Mouse (Mus musculus) hindbrain, postnatal 0 days (tissue): ENCODE measurements around the gene Pgm5. TPM values are rescaled to one million over a fixed set of nuclear protein-coding genes. Genes with fewer than 3 reads are reported as not detected.

Experiments used
- ATAC-seq: fragments of 200-750 bp; cut with Nextera tagmentation; 2 replicates; pipeline ENCODE4 v1.8.0; 2017; ENCODE audit warnings: mild to moderate bottlenecking, moderate TSS enrichment, moderate library complexity
- DNase-seq: peaks from one replicate; pipeline ENCODE4 v3.0.0-alpha.2; 2015; ENCODE audit warnings: low spot score
- H3K27ac ChIP-seq: fragments of 300-500 bp; sonication (generic); 2 replicates; pipeline ENCODE4 v1.5.1; 2014; ENCODE audit warnings: mild to moderate bottlenecking
- H3K27me3 ChIP-seq: fragments of 300-500 bp; sonication (generic); 2 replicates; pipeline ENCODE4 v1.6.1; 2014; ENCODE audit warnings: low read length, mixed read lengths; ENCODE audit not compliant: insufficient read depth
- H3K36me3 ChIP-seq: fragments of 300-500 bp; sonication (generic); 2 replicates; pipeline ENCODE4 v1.6.1; 2014; ENCODE audit warnings: low read length, mixed read lengths; ENCODE audit not compliant: insufficient read depth
- H3K4me1 ChIP-seq: fragments of 300-500 bp; sonication (generic); 2 replicates; pipeline ENCODE4 v1.6.1; 2014; ENCODE audit warnings: antibody characterized with exemption, low read length, mixed read lengths; ENCODE audit not compliant: insufficient read depth
- H3K4me2 ChIP-seq: fragments of 300-500 bp; sonication (generic); 2 replicates; pipeline ENCODE4 v1.6.1; 2014; ENCODE audit warnings: low read depth, mild to moderate bottlenecking, low read length, moderate library complexity, mixed read lengths
- H3K4me3 ChIP-seq: fragments of 300-500 bp; sonication (generic); 2 replicates; pipeline ENCODE4 v1.5.1; 2014; ENCODE audit warnings: low read length
- H3K9ac ChIP-seq: fragments of 300-500 bp; sonication (generic); replicated peaks from 2 replicates; pipeline ENCODE4 v1.6.1; 2014; ENCODE audit warnings: mild to moderate bottlenecking, low read length, moderate library complexity, mixed read lengths
- H3K9me3 ChIP-seq: fragments of 300-500 bp; sonication (generic); 2 replicates; pipeline ENCODE4 v1.6.1; 2016; ENCODE audit warnings: low read length, mixed read lengths
- CTCF ChIP-seq: IDR thresholded peaks from 2 replicates; pipeline ENCODE4 v1.5.1; 2016; ENCODE audit warnings: antibody characterized with exemption, control low read depth, low read depth
- WGBS: fragments of 180-500 bp; shearing (Covaris S2); extraction: QIAGEN DNeasy Blood & Tissue Kit; methylation state at CpG from one replicate; pipeline ENCODE4 v1.1.7; 2014; 5-methylcytosine and 5-hydroxymethylcytosine counted together
- polyA plus RNA-seq: library from polyadenylated mRNA; unstranded; fragments of >200 nt; fragmentation: Nextera tagmentation; extraction: Ambion mirVana; gene quantifications from 2 replicates; pipeline ENCODE4 v1.2.1, GENCODE M21; 2015
- total RNA-seq: library from RNA; depleted of rRNA; stranded (reverse); fragments of >200 nt; gene quantifications from 2 replicates; pipeline ENCODE4 v1.2.3, GENCODE M21; 2014

The Pgm5 gene
- total and polyA plus RNA-seq, 2 experiments from 2014 or later, result 2.1 to 33.3 TPM

- H3K36me3 ChIP-seq, result no peaks in the 10 kb centered on the region
- TF ChIP-seq CTCF, result no peak
- ATAC-seq (no peak), DNase-seq (no peak)
- H3K27ac ChIP-seq, result no peak overlapping the region
- H3K4me3 ChIP-seq, result no peak overlapping the region
- no peaks in the 10 kb centered on the region for H3K27me3 ChIP-seq
- H3K4me2 ChIP-seq, result no peak overlapping the region
- no peaks in the 10 kb centered on the region for H3K9me3 ChIP-seq
- no peaks in the 10 kb centered on the region for H3K4me1 ChIP-seq
- 75% methylated on average over 10 of the region's 10 CpGs for WGBS
- no peak overlapping the region for H3K9ac ChIP-seq
Measured at GRCm38 (mm10) chr19:24672366-24672960, 189.2 kb downstream of the Pgm5 start.

GRCm38 (mm10) chr19:24671571-24671970, 190.1 kb downstream of the Pgm5 start:
- H3K4me2 ChIP-seq, result no peak overlapping the region
- H3K9ac ChIP-seq, result no peak overlapping the region
- ATAC-seq, result no peak
- no peak for TF ChIP-seq CTCF
- no peaks in the 10 kb centered on the region for H3K36me3 ChIP-seq
- H3K27ac ChIP-seq, result no peak overlapping the region
- no peak for DNase-seq
- H3K9me3 ChIP-seq, result no peaks in the 10 kb centered on the region
- no peaks in the 10 kb centered on the region for H3K27me3 ChIP-seq
- no peak overlapping the region for H3K4me3 ChIP-seq
- 65% methylated on average over 3 of the region's 3 CpGs for WGBS
- H3K4me1 ChIP-seq, result no peaks in the 10 kb centered on the region

- Histone ChIP-seq H3K27ac (no peak overlapping the region), H3K9me3 (no peaks in the 10 kb centered on the region), H3K4me2 (no peak overlapping the region), H3K27me3 (no peaks in the 10 kb centered on the region), H3K4me3 (no peak overlapping the region), H3K4me1 (no peaks in the 10 kb centered on the region), H3K36me3 (no peaks in the 10 kb centered on the region), H3K9ac (no peak overlapping the region)
- 35% methylated on average over 3 of the region's 3 CpGs for WGBS
- TF ChIP-seq CTCF, result no peak
- no peak for ATAC-seq
- peak; percentile 61 for DNase-seq
Measured at GRCm38 (mm10) chr19:24667527-24667926, 194.1 kb downstream of the Pgm5 start.

- Histone ChIP-seq H3K4me1 (no peaks in the 10 kb centered on the region), H3K9me3 (no peaks in the 10 kb centered on the region), H3K27ac (no peak overlapping the region), H3K4me2 (no peak overlapping the region), H3K36me3 (no peaks in the 10 kb centered on the region), H3K9ac (no peak overlapping the region), H3K4me3 (no peak overlapping the region), H3K27me3 (no peaks in the 10 kb centered on the region)
- 73% methylated on average over 11 of the region's 11 CpGs for WGBS
- no peak for TF ChIP-seq CTCF
- no peak for DNase-seq
- no peak for ATAC-seq
Measured at GRCm38 (mm10) chr19:24665771-24666170, 195.9 kb downstream of the Pgm5 start.

- no peaks in the 10 kb centered on the region for H3K4me1 ChIP-seq
- H3K27me3 ChIP-seq, result no peaks in the 10 kb centered on the region
- ATAC-seq (no peak), DNase-seq (no peak)
- no peaks in the 10 kb centered on the region for H3K9me3 ChIP-seq
- H3K9ac ChIP-seq, result no peak overlapping the region
- no peak overlapping the region for H3K4me3 ChIP-seq
- TF ChIP-seq CTCF, result no peak
- no peak overlapping the region for H3K27ac ChIP-seq
- WGBS, result 96% methylated on average over 2 of the region's 2 CpGs
- H3K36me3 ChIP-seq, result no peaks in the 10 kb centered on the region
- no peak overlapping the region for H3K4me2 ChIP-seq
Measured at GRCm38 (mm10) chr19:24662346-24662745, 199.3 kb downstream of the Pgm5 start.

- TF ChIP-seq CTCF, result no peak
- Histone ChIP-seq H3K9me3 (no peaks in the 10 kb centered on the region), H3K4me3 (no peak overlapping the region), H3K36me3 (no peaks in the 10 kb centered on the region), H3K4me1 (no peaks in the 10 kb centered on the region), H3K27ac (no peak overlapping the region), H3K4me2 (no peak overlapping the region), H3K27me3 (no peaks in the 10 kb centered on the region), H3K9ac (no peak overlapping the region)
- ATAC-seq (no peak), DNase-seq (no peak)
- WGBS, result 85% methylated on average over 3 of the region's 3 CpGs
Measured at GRCm38 (mm10) chr19:24656981-24657380, 204.7 kb downstream of the Pgm5 start.

- Histone ChIP-seq H3K4me2 (no peak overlapping the region), H3K4me3 (no peak overlapping the region), H3K4me1 (no peaks in the 10 kb centered on the region), H3K27ac (no peak overlapping the region), H3K9me3 (no peaks in the 10 kb centered on the region), H3K36me3 (no peaks in the 10 kb centered on the region), H3K27me3 (no peaks in the 10 kb centered on the region), H3K9ac (no peak overlapping the region)
- DNase-seq (no peak), ATAC-seq (no peak)
- WGBS, result 70% methylated on average over 9 of the region's 9 CpGs
- TF ChIP-seq CTCF, result no peak
Measured at GRCm38 (mm10) chr19:24653230-24653799, 208.3 kb downstream of the Pgm5 start.
